In genomic region chr16:32431926-32432325, GRCm38 (mm10) we compare ENCODE assay signal across 9 mouse cellular contexts. TPM values are rescaled to one million over a fixed set of nuclear protein-coding genes. Genes with fewer than 3 reads are reported as not detected.
DNase-seq lines count a peak whose midpoint lies in the region; ATAC-seq and TF ChIP-seq lines count a peak whose summit lies in the region.
"Had no signal": no experiment of that assay in that cellular context is flagged by ENCODE, and none has a peak within 500 bp of the region (broad histone marks: within the 10 kb centered on the region; RNA-seq: fewer than 3 reads in every experiment).

No protein-coding gene starts in this region.

- peaks cover 5% of the 10 kb centered on the region for H3K4me1 ChIP-seq in heart, adult 2 months (ENCODE audit: control insufficient read depth, insufficient read depth, low read length)
- no peaks in the 10 kb centered on the region for H3K4me1 ChIP-seq in testis, adult 2 months (ENCODE audit: control insufficient read depth, insufficient read depth, low read length)
- peaks cover 47% of the 10 kb centered on the region for H3K4me1 ChIP-seq in liver, embryonic 12.5 days

- WGBS in heart, adult 2 months: 92% methylated on average over 1 of the region's 1 CpGs
- WGBS in liver, embryonic 12.5 days (ENCODE audit: insufficient replicate concordance): 94% methylated on average over 1 of the region's 1 CpGs

- intact Hi-C loops in heart, adult 2 months (cut with DNase I): no loop called here

- no peaks in the 10 kb centered on the region for H3K27me3 ChIP-seq in heart, adult 2 months (ENCODE audit: control insufficient read depth, insufficient read depth, low read length)
- H3K27me3 ChIP-seq in testis, adult 2 months (ENCODE audit: control insufficient read depth, insufficient read depth, low read length): no peaks in the 10 kb centered on the region
- H3K27me3 ChIP-seq in liver, embryonic 12.5 days (replicated peaks): no peaks in the 10 kb centered on the region

- TF ChIP-seq POLR2A in heart, adult 2 months (IDR thresholded peaks at IDR 0.05; ENCODE audit: insufficient read depth, low read depth, low read length): no peak
- TF ChIP-seq POLR2A in testis, adult 2 months (IDR thresholded peaks at IDR 0.05; ENCODE audit: control insufficient read depth, low read depth, low read length): no peak

- H3K36me3 ChIP-seq in heart, adult 2 months (ENCODE audit: control insufficient read depth, insufficient read depth, low read length): peaks cover 16% of the 10 kb centered on the region
- 0 out of 2 replicates have a peak, but pooled peaks cover 1% of the 10 kb centered on the region for H3K36me3 ChIP-seq in testis, adult 2 months (ENCODE audit: control insufficient read depth, insufficient read depth, low read length)
- H3K36me3 ChIP-seq in liver, embryonic 12.5 days: peaks cover 7% of the 10 kb centered on the region; the same call in 1 of the 2 replicates

- TF ChIP-seq CTCF in heart, adult 2 months (IDR thresholded peaks at IDR 0.05): no peak
- TF ChIP-seq CTCF in testis, adult 2 months (IDR thresholded peaks at IDR 0.05; ENCODE audit: control insufficient read depth, insufficient read depth, insufficient replicate concordance, low read depth, low read length): no peak

- no peak for DNase-seq in heart, adult 2 months
- DNase-seq in heart, adult 9 months (ENCODE audit: low spot score in 2 of 2): no peak
- DNase-seq in testis, postnatal 10 days (ENCODE audit: low spot score): no peak
- DNase-seq in adrenal gland, postnatal 10 days: no peak
- no peak for DNase-seq in layer of hippocampus, adult 9-10 months (ENCODE audit: low spot score)
- DNase-seq in right cerebral cortex, adult 18-20 months: no peak

- peak overlapping the region; percentile 71 for H3K4me2 ChIP-seq in liver, embryonic 12.5 days

- H3K27ac ChIP-seq in heart, adult 2 months: peak overlapping the region; percentile 9; the same call in 1 of the 2 replicates
- 0 out of 2 replicates have a peak overlapping the region, but pooled peaks have one; percentile 10 for H3K27ac ChIP-seq in testis, adult 2 months (ENCODE audit: control insufficient read depth, insufficient read depth, low read depth, low read length)
- H3K27ac ChIP-seq in liver, embryonic 12.5 days: peak overlapping the region; percentile 97

- no peaks in the 10 kb centered on the region for H3K9me3 ChIP-seq in liver, embryonic 12.5 days (replicated peaks)

- H3K79me2 ChIP-seq in heart, adult 2 months (replicated peaks; ENCODE audit: control insufficient read depth, insufficient read depth, low read length): peaks cover 6% of the 10 kb centered on the region; the same call in 1 of the 2 replicates

- peak overlapping the region; percentile 85 for H3K4me3 ChIP-seq in heart, adult 2 months
- peak overlapping the region; percentile 82 for H3K4me3 ChIP-seq in testis, adult 2 months (ENCODE audit: control insufficient read depth, low read depth, low read length)
- peak overlapping the region; percentile 85 for H3K4me3 ChIP-seq in liver, embryonic 12.5 days

- H3K9ac ChIP-seq in heart, adult 2 months (ENCODE audit: low read depth, low read length): no peak overlapping the region
- peak overlapping the region; percentile 95 for H3K9ac ChIP-seq in liver, embryonic 12.5 days

- no peak for ATAC-seq in liver, embryonic 12.5 days

- TF ChIP-seq EP300 in heart, adult 2 months (IDR thresholded peaks at IDR 0.05; ENCODE audit: insufficient read depth, low read depth, low read length): no peak

RNA-seq across cellular contexts. Expression of gene Pcyt1a, which starts 1.2 kb away (rescaled TPM):
- total RNA-seq in heart, adult 2 months (2021): 100 to 1,000 TPM; 110 to 133 TPM
- 44.3 and 70.5 TPM in 2 replicates for polyA plus RNA-seq in heart, adult 2 months (2012; rRNA removed)
- 83.0 and 83.7 TPM in 2 replicates for polyA plus RNA-seq in testis, adult 2 months (2012; rRNA removed)
- polyA plus RNA-seq in liver, embryonic 12.5 days (2016; fragmentation: Nextera tagmentation; extraction: Ambion mirVana): 37.6 TPM in 2 replicates
- 10 to 100 TPM; 73.1 to 78.1 TPM for total RNA-seq in adrenal gland, postnatal 10 days (2021)

RNA-seq across cellular contexts. Expression of gene Tctex1d2, which starts 12.4 kb away (rescaled TPM):
- 1 to 10 TPM; 6.2 to 6.8 TPM for total RNA-seq in heart, adult 2 months (2021)
- 6.2 and 8.7 TPM in 2 replicates for polyA plus RNA-seq in heart, adult 2 months (2012; rRNA removed)
- polyA plus RNA-seq in testis, adult 2 months (2012; rRNA removed): 169 and 187 TPM in 2 replicates
- polyA plus RNA-seq in liver, embryonic 12.5 days (2016; fragmentation: Nextera tagmentation; extraction: Ambion mirVana): 8.1 and 8.6 TPM in 2 replicates
- total RNA-seq in adrenal gland, postnatal 10 days (2021): 1 to 10 TPM; 5.8 to 6.0 TPM

RNA-seq across cellular contexts. Expression of gene Tm4sf19, which starts 31.6 kb away (rescaled TPM):
- not detected for total RNA-seq in heart, adult 2 months (2021)
- polyA plus RNA-seq in heart, adult 2 months (2012; rRNA removed): 0.12 TPM in 2 replicates
- polyA plus RNA-seq in testis, adult 2 months (2012; rRNA removed): 4.0 and 4.4 TPM in 2 replicates
- polyA plus RNA-seq in liver, embryonic 12.5 days (2016; fragmentation: Nextera tagmentation; extraction: Ambion mirVana): not detected in 2 replicates
- total RNA-seq in adrenal gland, postnatal 10 days (2021): under 1 TPM in 1 of 2 experiments, not detected in 1; 0.42 TPM
- polyA plus RNA-seq: C2C12 had no signal

RNA-seq across cellular contexts. Expression of gene Slc51a, which starts 55.8 kb away (rescaled TPM):
- under 1 TPM; 0.55 to 0.63 TPM for total RNA-seq in heart, adult 2 months (2021)
- 0.64 and 1.1 TPM in 2 replicates for polyA plus RNA-seq in heart, adult 2 months (2012; rRNA removed)
- polyA plus RNA-seq in testis, adult 2 months (2012; rRNA removed): 0.49 and 0.87 TPM in 2 replicates
- 0.57 and 0.66 TPM in 2 replicates for polyA plus RNA-seq in liver, embryonic 12.5 days (2016; fragmentation: Nextera tagmentation; extraction: Ambion mirVana)
- not detected for total RNA-seq in adrenal gland, postnatal 10 days (2021)

Comparison
In these comparisons a context has a peak if more than half of its experiments do, and no peak if none do; other contexts are left out.
1. H3K27ac ChIP-seq: peak in every context shown above with its lines; median percentile 97 in liver, embryonic 12.5 days; 10 in testis, adult 2 months; 9 in heart, adult 2 months.
2. RNA of gene Tctex1d2, which starts 12.4 kb away (polyA plus RNA-seq): 169 to 187 TPM in testis, adult 2 months; 8.1 to 8.6 TPM in liver, embryonic 12.5 days and 6.2 to 8.7 TPM in heart, adult 2 months; every median in the first group is over 10 times any median in the second.
3. Peak in every context shown above with its lines, with median percentiles within 50 percentile points of each other: H3K4me3 ChIP-seq.